Mouse (Mus musculus) liver, postnatal 0 days (tissue): ENCODE measurements around the gene Sos2.

ENCODE experiments used
- CTCF ChIP-seq: sonication (generic); IDR thresholded peaks from 2 replicates; pipeline ENCODE4 v1.5.1; 2016; ENCODE audit warnings: antibody characterized with exemption, low read depth
- EP300 ChIP-seq: IDR thresholded peaks from 2 replicates; pipeline ENCODE4 v1.6.1; 2016; ENCODE audit warnings: antibody characterized with exemption, low read depth, mild to moderate bottlenecking

DNA sequence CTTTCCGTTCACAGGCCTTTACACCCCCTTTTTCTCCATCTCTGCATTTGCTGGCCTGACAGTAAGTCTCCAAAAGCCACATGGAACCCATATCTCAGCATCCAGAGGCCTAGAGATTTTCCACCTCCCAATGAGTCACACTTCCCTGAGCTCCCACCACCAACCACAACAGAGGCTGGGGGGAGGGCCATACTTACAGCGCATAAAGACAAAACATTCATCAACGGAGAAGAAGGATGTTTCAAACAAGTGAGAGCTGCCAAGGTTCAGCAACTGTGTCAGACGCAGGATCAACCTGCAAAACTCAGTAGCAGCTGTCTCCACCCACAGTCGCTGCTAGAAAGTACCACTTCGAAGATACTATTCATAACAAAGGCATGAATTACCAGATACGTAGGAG lies 142.3 kb downstream of the Sos2 start:
- no peak for TF ChIP-seq CTCF
- no peak for TF ChIP-seq EP300
